Mouse (Mus musculus): ENCODE measurements at regions not wholly inside any gene's neighbourhood (a gene's known extent, or its start where the extent isn't known, plus 50 kb on each side); places are given as distances from the start of the nearest gene placed in this dataset.
"Not testable (repeated sequence)": the region's sequence is repeated elsewhere in the genome, so short reads cannot be mapped to it uniquely, and the experiment has no call there.

- H3K4me1 ChIP-seq (ENCODE audit: control insufficient read depth, insufficient read depth, low read length); H3K4me3 ChIP-seq (replicated peaks; ENCODE audit: extremely low read depth, low read depth, low read length); DNase-seq: not testable (repeated sequence)
- WGBS, result 76% methylated on average over 4 of the region's 4 CpGs
Measured at GRCm38 (mm10) chr10:22460386-22460785, 100.0 kb downstream of the Raet1d start.

GRCm38 (mm10) chr10:22460818-22461479 lies 100.6 kb downstream of the Raet1d start:
- WGBS, result 25% methylated on average over 7 of the region's 7 CpGs
- H3K4me1 ChIP-seq (ENCODE audit: control insufficient read depth, insufficient read depth, low read length); DNase-seq; H3K4me3 ChIP-seq (replicated peaks; ENCODE audit: extremely low read depth, low read depth, low read length): not testable (repeated sequence)

GRCm38 (mm10) chr10:22461480-22462050 lies 101.2 kb downstream of the Raet1d start:
- DNase-seq; H3K4me3 ChIP-seq (replicated peaks; ENCODE audit: extremely low read depth, low read depth, low read length): not testable (repeated sequence)
- 42% methylated on average over 4 of the region's 4 CpGs for WGBS

GRCm38 (mm10) chr10:22471722-22472330 lies 111.5 kb downstream of the Raet1d start:
- WGBS, result 94% methylated on average over 6 of the region's 6 CpGs
- DNase-seq; H3K4me3 ChIP-seq (replicated peaks; ENCODE audit: extremely low read depth, low read depth, low read length); H3K4me1 ChIP-seq (ENCODE audit: control insufficient read depth, insufficient read depth, low read length): not testable (repeated sequence)

More at GRCm38 (mm10) chr10:22461480-22462050, 101.2 kb downstream of the Raet1d start:
- not testable (repeated sequence) for H3K4me1 ChIP-seq (ENCODE audit: control insufficient read depth, insufficient read depth, low read length)

- not testable (repeated sequence) for H3K4me1 ChIP-seq (ENCODE audit: control insufficient read depth, insufficient read depth, low read length); DNase-seq; H3K4me3 ChIP-seq (replicated peaks; ENCODE audit: extremely low read depth, low read depth, low read length)
- WGBS, result under 1% methylated on average over 4 of the region's 4 CpGs
- TF ChIP-seq CTCF (IDR thresholded peaks at IDR 0.05; ENCODE audit: insufficient read depth, low read length), result peak; percentile 48
Measured at GRCm38 (mm10) chr10:22479860-22480259, 119.5 kb downstream of the Raet1d start.

GRCm38 (mm10) chr10:22487071-22487470 lies 126.7 kb downstream of the Raet1d start:
- not testable (repeated sequence) for DNase-seq; H3K4me3 ChIP-seq (replicated peaks; ENCODE audit: extremely low read depth, low read depth, low read length); H3K4me1 ChIP-seq (ENCODE audit: control insufficient read depth, insufficient read depth, low read length)
- WGBS, result 79% methylated on average over 5 of the region's 5 CpGs

- not testable (repeated sequence) for H3K4me3 ChIP-seq (replicated peaks; ENCODE audit: extremely low read depth, low read depth, low read length); DNase-seq; H3K4me1 ChIP-seq (ENCODE audit: control insufficient read depth, insufficient read depth, low read length)
- 64% methylated on average over 11 of the region's 11 CpGs for WGBS
Measured at GRCm38 (mm10) chr10:22491806-22492347, 131.5 kb downstream of the Raet1d start.

- Histone ChIP-seq H3K4me3 (replicated peaks; ENCODE audit: extremely low read depth, low read depth, low read length) (no peak overlapping the region), H3K4me1 (ENCODE audit: control insufficient read depth, insufficient read depth, low read length) (no peaks in the 10 kb centered on the region)
- 46% methylated on average over 4 of the region's 4 CpGs for WGBS
- TF ChIP-seq POLR2A (IDR thresholded peaks at IDR 0.05; ENCODE audit: borderline replicate concordance, extremely low read depth, low read depth, low read length), result no peak
- no peak for TF ChIP-seq CTCF (IDR thresholded peaks at IDR 0.05; ENCODE audit: insufficient read depth, low read length)
- no peak for DNase-seq
Measured at GRCm38 (mm10) chr10:22495975-22496496, 135.7 kb downstream of the Raet1d start.

All from lung, adult 2 months (tissue).